Mouse (Mus musculus): Measurements from ENCODE around the gene Etfbkmt. TPM values are rescaled to one million over a fixed set of nuclear protein-coding genes. Genes with fewer than 3 reads are reported as not detected.
"Not testable (repeated sequence)": the region's sequence is repeated elsewhere in the genome, so short reads cannot be mapped to it uniquely, and the experiment has no call there.

Etfbkmt gene
- polyA plus RNA-seq, 1 experiment: 3.7 TPM

DNA sequence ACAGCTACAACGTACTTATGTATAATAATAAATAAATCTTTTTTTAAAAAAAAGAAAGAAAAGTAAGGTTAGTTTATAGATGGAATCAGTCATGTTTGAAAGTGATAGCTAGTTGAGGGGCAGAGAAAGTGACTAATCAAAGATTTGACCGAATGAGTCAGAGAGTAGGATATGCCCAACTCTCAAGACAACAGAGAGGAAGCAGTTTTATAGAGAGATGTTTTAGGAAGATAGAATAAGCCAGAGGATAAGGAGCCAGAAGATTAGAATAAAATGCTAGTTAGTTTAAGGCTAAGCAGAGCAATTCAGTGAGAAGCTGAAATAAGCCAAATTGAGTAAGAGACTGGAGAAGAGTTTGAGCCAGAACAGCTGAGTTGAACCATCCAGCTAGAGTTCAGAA, 12.5 kb downstream of the Etfbkmt start:
- no peak for TF ChIP-seq POLR2A (IDR thresholded peaks at IDR 0.05; ENCODE audit: borderline replicate concordance, insufficient read depth, low read length)
- no peak for TF ChIP-seq CTCF (IDR thresholded peaks at IDR 0.05; ENCODE audit: borderline replicate concordance, insufficient read depth, low read depth, low read length)
- H3K4me1 ChIP-seq (ENCODE audit: control insufficient read depth, insufficient read depth, low read length): no peaks in the 10 kb centered on the region
- 96% methylated on average over 2 of the region's 2 CpGs for WGBS
- no peak for DNase-seq
- H3K4me3 ChIP-seq (replicated peaks; ENCODE audit: insufficient read depth, low read depth, low read length): no peak overlapping the region
- no peaks in the 10 kb centered on the region for H3K27me3 ChIP-seq (ENCODE audit: control insufficient read depth, insufficient read depth, low read length)
- no peak overlapping the region for H3K27ac ChIP-seq (ENCODE audit: insufficient read depth, low read length)

DNA sequence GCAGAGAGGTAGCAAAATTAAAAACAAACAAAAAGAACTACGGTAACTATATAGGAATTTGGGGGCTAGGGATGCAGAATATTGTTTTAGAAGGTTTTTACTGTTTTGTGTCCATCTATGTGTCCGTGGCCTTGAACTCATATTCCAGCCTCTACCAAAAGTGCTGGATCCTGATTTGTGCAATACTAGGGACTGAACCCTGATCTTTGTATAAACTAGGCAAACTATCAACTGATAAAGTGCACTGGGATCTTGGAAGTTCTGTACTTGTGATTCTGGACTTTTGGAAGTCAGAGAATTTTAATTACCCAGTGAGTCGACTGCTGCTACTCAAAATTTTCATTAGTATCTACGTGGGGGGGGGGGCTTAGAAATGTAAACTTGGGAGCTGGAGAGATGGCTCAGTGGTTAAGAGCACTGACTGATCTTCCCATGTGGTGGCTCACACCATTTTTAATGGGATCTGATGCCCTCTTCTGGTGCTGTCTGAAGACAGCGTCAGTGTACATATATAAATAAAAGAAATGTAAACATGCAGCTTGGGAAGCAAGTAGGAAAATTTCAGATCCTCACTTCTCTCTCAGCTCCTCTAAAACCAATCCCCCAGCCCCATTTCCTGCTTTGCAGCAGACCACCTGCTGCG, 13.9 kb downstream of the Etfbkmt start:
- TF ChIP-seq POLR2A (IDR thresholded peaks at IDR 0.05; ENCODE audit: borderline replicate concordance, insufficient read depth, low read length) (no peak), CTCF (IDR thresholded peaks at IDR 0.05; ENCODE audit: borderline replicate concordance, insufficient read depth, low read depth, low read length) (no peak)
- Histone ChIP-seq H3K4me3 (replicated peaks; ENCODE audit: insufficient read depth, low read depth, low read length) (no peak overlapping the region), H3K27me3 (ENCODE audit: control insufficient read depth, insufficient read depth, low read length) (no peaks in the 10 kb centered on the region), H3K4me1 (ENCODE audit: control insufficient read depth, insufficient read depth, low read length) (no peaks in the 10 kb centered on the region), H3K27ac (ENCODE audit: insufficient read depth, low read length) (no peak overlapping the region)
- WGBS: 56% methylated on average over 6 of the region's 6 CpGs
- DNase-seq: no peak

DNA sequence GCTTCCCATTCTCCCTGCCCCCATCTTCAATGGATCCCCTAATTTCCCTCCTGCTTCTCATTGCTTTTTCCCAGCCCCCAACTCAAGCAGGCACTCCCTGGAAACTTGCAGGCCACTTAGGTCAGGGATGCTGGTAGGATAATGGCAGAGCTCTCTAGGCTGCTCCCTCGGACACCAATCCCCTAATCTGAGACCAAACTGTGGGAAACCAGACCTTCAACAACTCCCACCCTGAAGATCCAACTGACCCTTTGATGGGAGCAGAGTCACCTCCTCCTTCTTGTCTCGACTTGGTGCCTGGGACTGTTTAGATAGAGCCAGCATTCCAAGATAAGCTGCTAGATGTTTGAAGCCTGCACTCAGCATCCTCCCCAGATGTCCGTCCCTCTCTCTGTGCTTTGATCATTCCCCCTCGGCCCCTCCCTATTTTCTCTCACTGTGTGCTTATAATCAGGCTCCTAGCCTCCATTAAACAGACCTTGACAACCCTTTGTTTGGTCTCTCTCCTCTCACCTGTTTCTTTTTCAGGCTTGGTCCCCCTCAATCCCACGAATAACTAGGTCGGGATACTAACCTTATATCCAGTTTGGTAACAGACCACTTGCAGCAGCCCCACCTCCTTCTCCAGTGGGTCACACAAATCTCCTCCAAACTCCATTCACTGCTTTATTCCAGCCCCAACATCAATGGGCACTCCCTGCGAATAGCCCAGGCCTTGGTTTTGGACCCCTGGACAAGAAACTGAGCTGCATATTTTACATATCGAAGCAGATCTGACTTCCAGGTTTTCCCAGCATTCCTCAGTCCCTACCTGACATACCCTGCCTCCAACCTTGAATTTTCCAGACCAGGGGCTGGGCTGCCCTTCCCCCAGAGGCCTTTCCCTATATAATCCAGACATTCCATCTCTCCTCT, 14.7 kb downstream of the Etfbkmt start:
- Histone ChIP-seq H3K4me3 (replicated peaks; ENCODE audit: insufficient read depth, low read depth, low read length) (no peak overlapping the region), H3K4me1 (ENCODE audit: control insufficient read depth, insufficient read depth, low read length) (no peaks in the 10 kb centered on the region), H3K27me3 (ENCODE audit: control insufficient read depth, insufficient read depth, low read length) (no peaks in the 10 kb centered on the region), H3K27ac (ENCODE audit: insufficient read depth, low read length) (no peak overlapping the region)
- 35% methylated on average over 8 of the region's 8 CpGs for WGBS
- no peak for TF ChIP-seq CTCF (IDR thresholded peaks at IDR 0.05; ENCODE audit: borderline replicate concordance, insufficient read depth, low read depth, low read length)
- TF ChIP-seq POLR2A (IDR thresholded peaks at IDR 0.05; ENCODE audit: borderline replicate concordance, insufficient read depth, low read length): no peak
- DNase-seq: no peak

DNA sequence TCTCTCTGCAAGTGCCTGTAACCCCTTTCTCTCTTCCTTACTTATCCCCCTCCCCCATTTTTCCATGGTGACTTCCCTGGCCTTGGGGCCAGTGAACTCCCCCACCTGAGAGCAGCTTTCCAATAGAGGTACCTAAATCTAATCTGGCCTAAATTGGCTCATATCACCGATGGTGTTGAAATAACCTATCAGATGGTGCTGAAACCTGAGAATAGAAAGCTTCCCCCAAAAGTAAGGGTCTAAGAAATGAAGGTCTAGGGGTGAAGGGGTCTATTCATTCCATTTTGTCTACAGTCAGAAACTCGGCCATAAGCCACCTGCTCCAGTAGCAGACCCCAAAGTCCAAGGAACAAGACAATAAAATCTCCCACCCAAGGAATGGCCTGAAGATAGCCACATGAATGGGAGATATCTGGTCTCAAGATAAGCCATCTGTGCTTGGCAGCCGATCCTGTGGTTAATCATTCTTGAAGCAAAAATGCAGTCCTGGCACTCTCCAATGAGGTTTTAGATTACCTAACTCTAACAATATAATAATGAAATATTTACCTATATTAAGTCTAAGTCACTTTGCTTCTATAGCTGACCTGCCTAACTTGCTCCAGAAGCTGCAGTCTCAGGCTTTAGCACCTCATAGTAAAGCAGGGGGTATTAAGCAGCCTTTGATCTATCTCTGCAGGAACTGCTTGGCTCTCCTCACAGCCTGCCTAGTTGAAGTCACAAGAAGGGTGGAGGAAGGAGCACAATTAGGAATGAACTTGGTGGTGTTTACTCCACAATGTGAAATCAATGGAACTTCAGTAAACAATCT, 15.6 kb downstream of the Etfbkmt start:
- WGBS: 71% methylated on average over 3 of the region's 3 CpGs
- Histone ChIP-seq H3K27me3 (ENCODE audit: control insufficient read depth, insufficient read depth, low read length) (no peaks in the 10 kb centered on the region), H3K4me1 (ENCODE audit: control insufficient read depth, insufficient read depth, low read length) (no peaks in the 10 kb centered on the region), H3K4me3 (replicated peaks; ENCODE audit: insufficient read depth, low read depth, low read length) (no peak overlapping the region), H3K27ac (ENCODE audit: insufficient read depth, low read length) (no peak overlapping the region)
- DNase-seq: no peak
- TF ChIP-seq POLR2A (IDR thresholded peaks at IDR 0.05; ENCODE audit: borderline replicate concordance, insufficient read depth, low read length): no peak
- no peak for TF ChIP-seq CTCF (IDR thresholded peaks at IDR 0.05; ENCODE audit: borderline replicate concordance, insufficient read depth, low read depth, low read length)

DNA sequence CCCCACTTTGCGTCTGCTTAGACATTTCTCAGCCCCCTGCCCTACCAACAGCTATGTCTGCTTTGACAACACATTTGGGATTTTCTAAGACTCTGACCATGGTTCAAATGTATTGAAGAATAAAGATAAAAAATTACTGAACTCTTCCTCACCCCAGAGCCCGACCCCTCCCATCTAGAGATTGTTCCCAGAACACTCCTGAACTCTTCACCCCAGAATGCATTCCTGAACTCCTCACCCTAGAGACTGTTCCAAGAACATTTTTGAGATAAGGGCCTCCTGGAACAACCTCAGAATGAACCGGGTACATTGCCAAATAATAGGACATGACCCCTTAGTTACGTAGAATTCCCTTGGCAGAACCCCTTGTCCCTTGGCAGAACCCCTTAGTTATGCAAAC, 27.4 kb downstream of the Etfbkmt start:
- not testable (repeated sequence) for H3K27me3 ChIP-seq (ENCODE audit: control insufficient read depth, insufficient read depth, low read length); DNase-seq; H3K27ac ChIP-seq (ENCODE audit: insufficient read depth, low read length); H3K4me1 ChIP-seq (ENCODE audit: control insufficient read depth, insufficient read depth, low read length); H3K4me3 ChIP-seq (replicated peaks; ENCODE audit: insufficient read depth, low read depth, low read length)
- 78% methylated on average over 4 of the region's 4 CpGs for WGBS

DNA sequence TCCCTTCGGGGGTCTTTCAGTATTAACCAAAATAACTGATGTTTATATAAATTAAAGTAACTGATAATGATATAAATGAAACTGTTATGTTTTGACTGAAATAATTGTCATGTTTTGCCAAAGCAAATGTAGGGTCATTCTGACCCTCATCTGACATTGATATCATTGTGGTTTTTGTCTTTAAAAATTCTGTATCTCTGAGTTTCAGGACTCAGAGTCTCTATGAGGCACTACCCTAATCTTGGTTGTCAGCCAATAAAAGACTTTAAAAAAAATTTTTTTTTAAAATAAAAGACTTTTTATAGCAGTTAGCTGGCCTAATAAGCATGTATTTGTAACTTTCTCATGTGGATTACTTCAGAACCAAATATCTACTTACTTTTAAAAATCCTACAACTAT, 28.0 kb downstream of the Etfbkmt start:
- Histone ChIP-seq H3K27me3 (ENCODE audit: control insufficient read depth, insufficient read depth, low read length) (no peaks in the 10 kb centered on the region), H3K27ac (ENCODE audit: insufficient read depth, low read length) (no peak overlapping the region), H3K4me1 (ENCODE audit: control insufficient read depth, insufficient read depth, low read length) (no peaks in the 10 kb centered on the region), H3K4me3 (replicated peaks; ENCODE audit: insufficient read depth, low read depth, low read length) (no peak overlapping the region)
- TF ChIP-seq POLR2A (IDR thresholded peaks at IDR 0.05; ENCODE audit: borderline replicate concordance, insufficient read depth, low read length) (no peak), CTCF (IDR thresholded peaks at IDR 0.05; ENCODE audit: borderline replicate concordance, insufficient read depth, low read depth, low read length) (no peak)
- DNase-seq: no peak
- 98% methylated on average over 1 of the region's 1 CpGs for WGBS

DNA sequence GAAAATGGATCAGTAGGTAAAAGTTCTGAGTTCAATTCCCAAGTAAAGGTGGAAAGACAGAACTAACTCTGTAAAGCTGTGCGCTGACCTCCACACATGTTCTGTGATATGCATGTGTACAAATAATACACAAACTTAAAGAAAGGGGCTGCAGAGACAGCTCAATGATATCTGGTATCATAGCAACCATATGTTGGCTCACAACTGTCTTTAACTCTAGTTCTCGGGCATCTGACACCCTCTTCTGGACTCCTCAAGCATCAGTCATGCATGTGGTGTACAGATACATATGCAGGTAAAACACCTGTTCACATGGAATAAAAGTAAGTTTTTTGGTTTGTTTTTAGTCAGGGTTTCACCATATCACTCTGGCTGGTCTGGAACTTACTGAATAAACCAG, 28.8 kb downstream of the Etfbkmt start:
- Histone ChIP-seq H3K27ac (ENCODE audit: insufficient read depth, low read length) (no peak overlapping the region), H3K27me3 (ENCODE audit: control insufficient read depth, insufficient read depth, low read length) (no peaks in the 10 kb centered on the region), H3K4me3 (replicated peaks; ENCODE audit: insufficient read depth, low read depth, low read length) (no peak overlapping the region), H3K4me1 (ENCODE audit: control insufficient read depth, insufficient read depth, low read length) (no peaks in the 10 kb centered on the region)
- WGBS: 90% methylated on average over 2 of the region's 2 CpGs
- TF ChIP-seq CTCF (IDR thresholded peaks at IDR 0.05; ENCODE audit: borderline replicate concordance, insufficient read depth, low read depth, low read length): no peak
- TF ChIP-seq POLR2A (IDR thresholded peaks at IDR 0.05; ENCODE audit: borderline replicate concordance, insufficient read depth, low read length): no peak
- DNase-seq: no peak

DNA sequence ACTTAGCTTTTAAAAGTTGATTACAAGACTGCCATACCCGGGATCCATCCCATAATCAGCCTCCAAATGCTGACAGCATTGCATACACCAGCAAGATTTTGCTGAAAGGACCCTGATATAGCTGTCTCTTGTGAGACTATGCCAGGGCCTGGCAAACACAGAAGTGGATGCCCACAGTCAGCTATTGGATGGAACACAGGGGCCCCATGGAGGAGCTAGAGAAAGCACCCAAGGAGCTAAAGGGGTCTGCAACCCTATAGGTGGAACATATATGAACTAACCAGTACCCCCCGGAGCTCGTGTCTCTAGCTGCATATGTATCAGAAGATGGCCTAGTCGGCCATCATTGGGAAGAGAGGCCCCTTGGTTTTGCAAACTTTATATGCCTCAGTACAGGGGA, 30.3 kb downstream of the Etfbkmt start:
- WGBS: 98% methylated on average over 4 of the region's 4 CpGs
- H3K4me3 ChIP-seq (replicated peaks; ENCODE audit: insufficient read depth, low read depth, low read length); H3K27ac ChIP-seq (ENCODE audit: insufficient read depth, low read length); DNase-seq; H3K4me1 ChIP-seq (ENCODE audit: control insufficient read depth, insufficient read depth, low read length); H3K27me3 ChIP-seq (ENCODE audit: control insufficient read depth, insufficient read depth, low read length): not testable (repeated sequence)
